Mouse (Mus musculus): ENCODE measurements around the gene Tex30. TPM values are rescaled to one million over a fixed set of nuclear protein-coding genes. Genes with fewer than 3 reads are reported as not detected.

The Tex30 gene
- polyA plus RNA-seq (2015; fragmentation: Nextera tagmentation; extraction: Ambion mirVana) = 76.7 and 79.9 TPM in 2 replicates

DNA sequence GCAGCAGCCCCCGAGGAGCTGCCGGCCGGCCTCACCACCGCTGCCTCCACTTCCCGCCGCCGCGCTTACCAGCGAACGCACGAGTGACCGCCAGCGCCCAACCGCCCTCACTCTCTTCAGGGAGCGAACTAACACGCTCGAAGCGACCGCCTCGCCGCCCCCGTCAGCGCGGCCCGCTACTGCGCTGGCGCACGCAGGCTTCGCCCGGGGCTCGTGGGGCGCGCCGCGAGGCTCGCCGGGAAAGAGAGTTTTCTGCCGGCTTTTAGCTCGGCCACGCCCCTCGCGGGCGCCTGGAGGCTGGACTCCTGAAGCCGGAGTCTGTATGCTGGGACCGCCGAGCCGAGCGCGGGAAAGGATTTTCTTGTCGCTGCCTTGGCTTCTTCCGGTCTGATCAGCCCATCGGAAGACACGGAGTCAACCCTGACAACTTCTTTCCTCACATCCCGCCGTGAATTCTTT is at the start of gene Tex30:
Gene Tex30 (minus strand): TSS at position 183 of the 459 bp plus-strand sequence.
- WGBS = under 1% methylated on average over 55 of the region's 55 CpGs
- H3K4me3 ChIP-seq (ENCODE audit: low read length) = peak within 1 kb of the TSS; percentile 92
- H3K4me2 ChIP-seq (replicated peaks; ENCODE audit: low read depth, low read length) = peak within 1 kb of the TSS; percentile 66
- H3K36me3 ChIP-seq (ENCODE audit: insufficient read depth, low read length) = peaks cover 16% of the 10 kb centered on the region
- H3K9ac ChIP-seq (replicated peaks; ENCODE audit: low read length) = peak within 1 kb of the TSS; percentile 81
- H3K27me3 ChIP-seq (ENCODE audit: insufficient read depth, low read length) = no peaks in the 10 kb centered on the region
- peaks cover 11% of the 10 kb centered on the region for H3K4me1 ChIP-seq (ENCODE audit: insufficient read depth, low read length)
- no peaks in the 10 kb centered on the region for H3K9me3 ChIP-seq (ENCODE audit: low read length)
- peak within 1 kb of the TSS; percentile 96 for H3K27ac ChIP-seq (ENCODE audit: low read length)
- peak; percentile 98 for ATAC-seq (ENCODE audit: low FRiP score, low TSS enrichment)

DNA sequence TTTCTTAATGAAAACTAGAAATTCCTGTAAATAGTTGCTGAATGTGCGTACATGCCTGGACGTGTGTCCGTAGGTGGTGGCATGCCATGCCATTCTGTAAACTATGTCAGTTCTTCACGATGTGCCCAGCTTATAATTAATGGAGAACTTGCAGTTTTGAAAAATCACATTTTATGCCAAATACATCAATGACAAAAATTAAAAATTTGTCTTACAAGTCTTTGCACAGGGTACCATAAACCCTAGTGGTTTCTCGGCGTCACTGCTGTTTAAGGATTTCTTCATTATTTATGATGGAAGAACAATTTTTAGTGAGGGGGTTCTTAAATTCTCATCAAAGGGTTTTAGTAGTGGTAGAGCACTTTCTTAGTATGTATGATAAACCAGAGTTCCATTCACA is 46.5 kb upstream of the Tex30 start:
- no peaks in the 10 kb centered on the region for H3K9me3 ChIP-seq (ENCODE audit: low read length)
- 43% methylated on average over 6 of the region's 6 CpGs for WGBS
- no peak overlapping the region for H3K27ac ChIP-seq (ENCODE audit: low read length)
- H3K27me3 ChIP-seq (ENCODE audit: insufficient read depth, low read length) = no peaks in the 10 kb centered on the region
- peaks cover 7% of the 10 kb centered on the region for H3K4me1 ChIP-seq (ENCODE audit: insufficient read depth, low read length)
- H3K4me2 ChIP-seq (replicated peaks; ENCODE audit: low read depth, low read length) = peak overlapping the region; percentile 79
- H3K36me3 ChIP-seq (ENCODE audit: insufficient read depth, low read length) = 0 out of 2 replicates have a peak, but pooled peaks cover 5% of the 10 kb centered on the region
- 0 out of 2 replicates have a peak overlapping the region, but pooled peaks have one; percentile 7 for H3K9ac ChIP-seq (replicated peaks; ENCODE audit: low read length)
- ATAC-seq (ENCODE audit: low FRiP score, low TSS enrichment) = no peak
- H3K4me3 ChIP-seq (ENCODE audit: low read length) = peak overlapping the region; percentile 92

- under 1% methylated on average over 66 of the region's 66 CpGs for WGBS
- peak within 1 kb of the TSS; percentile 79 for H3K4me2 ChIP-seq (replicated peaks; ENCODE audit: low read depth, low read length)
Measured at GRCm38 (mm10) chr1:44147563-44148381, 45.5 kb upstream of the Tex30 start, which contains the start of gene Ercc5. Gene Ercc5 (plus strand): TSS chr1:44147744.

DNA sequence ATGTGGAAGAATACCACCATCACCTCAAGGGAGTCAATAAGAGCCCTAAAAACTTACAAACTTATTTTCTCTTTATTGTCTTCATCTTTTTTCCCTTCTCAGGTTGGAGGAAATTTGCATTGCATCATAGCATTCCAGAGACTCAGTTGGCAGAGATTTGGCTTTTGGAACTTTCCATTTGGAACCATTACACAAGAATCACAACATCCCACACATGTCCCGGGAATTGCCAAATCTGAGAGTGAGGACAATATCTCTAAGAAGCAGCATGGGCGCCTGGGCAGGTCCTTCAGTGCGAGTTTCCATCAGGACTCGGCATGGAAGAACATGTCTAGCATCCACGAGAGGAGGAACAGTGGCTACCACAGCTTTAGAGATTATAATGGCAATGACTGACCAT is 40.5 kb upstream of the Tex30 start:
- Histone ChIP-seq H3K4me2 (replicated peaks; ENCODE audit: low read depth, low read length) (no peak overlapping the region), H3K36me3 (ENCODE audit: insufficient read depth, low read length) (peaks cover 26% of the 10 kb centered on the region; the same call in 1 of the 2 replicates), H3K9ac (replicated peaks; ENCODE audit: low read length) (no peak overlapping the region), H3K9me3 (ENCODE audit: low read length) (no peaks in the 10 kb centered on the region), H3K27me3 (ENCODE audit: insufficient read depth, low read length) (no peaks in the 10 kb centered on the region), H3K4me1 (ENCODE audit: insufficient read depth, low read length) (no peaks in the 10 kb centered on the region), H3K4me3 (ENCODE audit: low read length) (no peak overlapping the region), H3K27ac (ENCODE audit: low read length) (no peak overlapping the region)
- 91% methylated on average over 5 of the region's 5 CpGs for WGBS
- no peak for ATAC-seq (ENCODE audit: low FRiP score, low TSS enrichment)

More at GRCm38 (mm10) chr1:44147563-44148381, 45.5 kb upstream of the Tex30 start, which contains the start of gene Ercc5:
- H3K4me3 ChIP-seq (ENCODE audit: low read length) = peak within 1 kb of the TSS; percentile 92
- peaks cover 7% of the 10 kb centered on the region for H3K4me1 ChIP-seq (ENCODE audit: insufficient read depth, low read length)
- ATAC-seq (ENCODE audit: low FRiP score, low TSS enrichment) = peak; percentile 97
- H3K27me3 ChIP-seq (ENCODE audit: insufficient read depth, low read length) = no peaks in the 10 kb centered on the region
- peak within 1 kb of the TSS; percentile 95 for H3K27ac ChIP-seq (ENCODE audit: low read length)
- no peaks in the 10 kb centered on the region for H3K9me3 ChIP-seq (ENCODE audit: low read length)
- peaks cover 10% of the 10 kb centered on the region; the same call in 1 of the 2 replicates for H3K36me3 ChIP-seq (ENCODE audit: insufficient read depth, low read length)
- peak within 1 kb of the TSS; percentile 96 for H3K9ac ChIP-seq (replicated peaks; ENCODE audit: low read length)

GRCm38 (mm10) chr1:44140232-44140631 is 38.0 kb upstream of the Tex30 start:
- ATAC-seq (ENCODE audit: low FRiP score, low TSS enrichment) = no peak
- H3K4me3 ChIP-seq (ENCODE audit: low read length) = no peak overlapping the region
- H3K4me1 ChIP-seq (ENCODE audit: insufficient read depth, low read length) = no peaks in the 10 kb centered on the region
- H3K36me3 ChIP-seq (ENCODE audit: insufficient read depth, low read length) = peaks cover 30% of the 10 kb centered on the region; the same call in 1 of the 2 replicates
- no peak overlapping the region for H3K27ac ChIP-seq (ENCODE audit: low read length)
- no peaks in the 10 kb centered on the region for H3K9me3 ChIP-seq (ENCODE audit: low read length)
- WGBS = 80% methylated on average over 4 of the region's 4 CpGs
- H3K9ac ChIP-seq (replicated peaks; ENCODE audit: low read length) = no peak overlapping the region
- no peaks in the 10 kb centered on the region for H3K27me3 ChIP-seq (ENCODE audit: insufficient read depth, low read length)
- no peak overlapping the region for H3K4me2 ChIP-seq (replicated peaks; ENCODE audit: low read depth, low read length)

DNA sequence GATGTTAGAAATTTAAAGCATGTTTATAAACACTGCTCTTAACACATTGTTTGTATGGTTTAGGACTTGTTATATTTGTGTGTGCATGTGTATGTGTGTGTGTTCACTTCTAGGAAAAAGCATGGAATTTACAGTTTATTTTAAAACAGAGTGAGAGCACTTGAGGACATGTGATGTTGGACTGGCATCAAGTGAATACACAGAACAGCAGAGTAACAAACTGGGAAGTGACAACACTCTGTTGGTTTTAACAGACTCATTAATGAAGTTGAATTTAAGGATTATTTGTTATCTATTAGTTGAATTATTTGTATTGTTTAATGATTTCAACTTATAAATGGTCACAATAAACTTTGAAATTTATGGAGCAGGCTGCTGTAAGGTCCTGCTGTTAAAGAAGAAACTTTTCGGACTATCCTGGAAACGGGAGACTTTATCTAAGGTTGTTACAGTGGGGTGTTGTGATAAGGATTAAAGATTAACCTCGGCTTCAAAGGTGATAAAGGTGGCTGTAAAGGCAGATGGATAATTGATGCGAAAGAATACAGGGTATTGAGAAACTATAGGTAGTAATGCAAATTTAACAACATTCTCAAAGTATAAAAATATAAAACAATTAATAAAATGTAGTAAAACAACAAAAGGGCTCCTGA is 27.8 kb upstream of the Tex30 start:
- no peak overlapping the region for H3K4me2 ChIP-seq (replicated peaks; ENCODE audit: low read depth, low read length)
- no peaks in the 10 kb centered on the region for H3K4me1 ChIP-seq (ENCODE audit: insufficient read depth, low read length)
- H3K9me3 ChIP-seq (ENCODE audit: low read length) = no peaks in the 10 kb centered on the region
- H3K9ac ChIP-seq (replicated peaks; ENCODE audit: low read length) = no peak overlapping the region
- no peak overlapping the region for H3K4me3 ChIP-seq (ENCODE audit: low read length)
- 81% methylated on average over 4 of the region's 4 CpGs for WGBS
- H3K27me3 ChIP-seq (ENCODE audit: insufficient read depth, low read length) = no peaks in the 10 kb centered on the region
- ATAC-seq (ENCODE audit: low FRiP score, low TSS enrichment) = no peak
- no peak overlapping the region for H3K27ac ChIP-seq (ENCODE audit: low read length)
- peaks cover 29% of the 10 kb centered on the region for H3K36me3 ChIP-seq (ENCODE audit: insufficient read depth, low read length)

GRCm38 (mm10) chr1:44125590-44125989 is 23.3 kb upstream of the Tex30 start:
- H3K4me1 ChIP-seq (ENCODE audit: insufficient read depth, low read length) = peaks cover 5% of the 10 kb centered on the region; the same call in 1 of the 2 replicates
- no peak overlapping the region for H3K4me2 ChIP-seq (replicated peaks; ENCODE audit: low read depth, low read length)
- H3K9ac ChIP-seq (replicated peaks; ENCODE audit: low read length) = no peak overlapping the region
- whole genome bisulfite sequencing = 98% methylated on average over 4 of the region's 4 CpGs
- H3K27ac ChIP-seq (ENCODE audit: low read length) = no peak overlapping the region
- ATAC-seq (ENCODE audit: low FRiP score, low TSS enrichment) = no peak
- H3K27me3 ChIP-seq (ENCODE audit: insufficient read depth, low read length) = no peaks in the 10 kb centered on the region
- H3K9me3 ChIP-seq (ENCODE audit: low read length) = no peaks in the 10 kb centered on the region
- H3K4me3 ChIP-seq (ENCODE audit: low read length) = no peak overlapping the region
- H3K36me3 ChIP-seq (ENCODE audit: insufficient read depth, low read length) = peaks cover 18% of the 10 kb centered on the region; the same call in 1 of the 2 replicates

DNA sequence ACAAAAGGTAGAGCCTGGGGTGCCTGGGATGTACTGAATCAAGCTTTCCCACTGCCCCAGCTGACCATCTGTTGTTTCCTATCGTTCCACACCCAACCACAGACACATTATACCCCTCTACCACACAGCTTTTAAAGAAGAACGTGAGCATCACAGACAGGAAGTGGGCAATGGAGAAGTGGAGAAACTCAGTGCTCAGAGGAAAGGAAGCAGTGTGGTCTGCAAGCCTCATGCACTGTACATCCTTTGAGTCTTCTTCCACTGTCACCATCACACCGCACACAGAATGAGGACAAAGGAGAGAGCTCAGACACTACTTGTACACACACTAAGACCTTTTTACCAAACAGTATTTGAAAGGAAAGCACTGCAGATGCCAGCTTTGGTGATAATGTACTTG is 20.0 kb upstream of the Tex30 start:
- no peak overlapping the region for H3K9ac ChIP-seq (replicated peaks; ENCODE audit: low read length)
- ATAC-seq (ENCODE audit: low FRiP score, low TSS enrichment) = no peak
- H3K9me3 ChIP-seq (ENCODE audit: low read length) = no peaks in the 10 kb centered on the region
- H3K4me1 ChIP-seq (ENCODE audit: insufficient read depth, low read length) = peaks cover 13% of the 10 kb centered on the region
- H3K4me3 ChIP-seq (ENCODE audit: low read length) = no peak overlapping the region
- no peak overlapping the region for H3K27ac ChIP-seq (ENCODE audit: low read length)
- 70% methylated on average over 3 of the region's 3 CpGs for WGBS
- no peaks in the 10 kb centered on the region for H3K27me3 ChIP-seq (ENCODE audit: insufficient read depth, low read length)
- no peak overlapping the region for H3K4me2 ChIP-seq (replicated peaks; ENCODE audit: low read depth, low read length)
- H3K36me3 ChIP-seq (ENCODE audit: insufficient read depth, low read length) = peaks cover 5% of the 10 kb centered on the region; the same call in 1 of the 2 replicates

- peak; percentile 49 for ATAC-seq (ENCODE audit: low FRiP score, low TSS enrichment)
- H3K27me3 ChIP-seq (ENCODE audit: insufficient read depth, low read length) = no peaks in the 10 kb centered on the region
- WGBS = 5% methylated on average over 6 of the region's 6 CpGs
- H3K27ac ChIP-seq (ENCODE audit: low read length) = peak overlapping the region; percentile 98
- peak overlapping the region; percentile 86 for H3K9ac ChIP-seq (replicated peaks; ENCODE audit: low read length)
- H3K4me2 ChIP-seq (replicated peaks; ENCODE audit: low read depth, low read length) = peak overlapping the region; percentile 65
- peaks cover 12% of the 10 kb centered on the region; the same call in 1 of the 2 replicates for H3K36me3 ChIP-seq (ENCODE audit: insufficient read depth, low read length)
- no peaks in the 10 kb centered on the region for H3K9me3 ChIP-seq (ENCODE audit: low read length)
- H3K4me3 ChIP-seq (ENCODE audit: low read length) = peak overlapping the region; percentile 78
- H3K4me1 ChIP-seq (ENCODE audit: insufficient read depth, low read length) = peaks cover 13% of the 10 kb centered on the region
Measured at GRCm38 (mm10) chr1:44120074-44120406, 17.8 kb upstream of the Tex30 start.

Measured in kidney, embryonic 16.5 days (tissue).